Mouse (Mus musculus): ENCODE measurements around the gene Yy1.

DNA sequence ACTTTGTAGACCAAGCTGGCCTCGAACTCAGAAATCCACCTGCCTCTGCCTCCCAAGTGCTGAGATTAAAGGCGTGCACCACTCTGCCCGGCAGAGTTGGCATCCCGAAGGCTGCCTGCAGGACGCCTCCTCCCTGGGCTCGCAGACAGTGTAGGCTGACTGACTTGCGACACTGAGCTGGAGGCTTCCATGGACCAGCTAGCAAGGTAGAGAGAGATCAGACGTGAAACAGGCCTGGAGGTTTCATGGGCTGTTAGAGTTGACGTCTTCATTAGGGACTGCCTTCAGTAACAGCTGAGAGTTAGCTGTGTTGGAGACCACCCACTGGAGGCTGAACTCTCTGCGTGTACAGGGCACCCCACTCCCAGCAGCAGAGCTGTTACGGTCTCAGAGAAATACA lies 33.5 kb upstream of the Yy1 start:
- TF ChIP-seq MAX (IDR thresholded peaks at IDR 0.05; ENCODE audit: low read depth): no peak
- TF ChIP-seq POLR2A (IDR thresholded peaks at IDR 0.05; ENCODE audit: insufficient read length, low read depth): no peak
